Mouse (Mus musculus): ENCODE data around the gene Kat2b.
"Not testable (repeated sequence)": the region's sequence is repeated elsewhere in the genome, so short reads cannot be mapped to it uniquely, and the experiment has no call there.

Gene Kat2b

GRCm38 (mm10) chr17:53596941-53597790 lies 30.5 kb downstream of the Kat2b start:
- intact Hi-C loops (cut with DNase I), result no loop called here

GRCm38 (mm10) chr17:53598571-53598970 lies 31.9 kb downstream of the Kat2b start:
- intact Hi-C loops (cut with DNase I), result no loop called here

- intact Hi-C loops (cut with DNase I), result not testable (repeated sequence)
These were observed 36.6 kb downstream of the Kat2b start for GRCm38 (mm10) chr17:53603236-53603635.

- intact Hi-C loops (cut with DNase I), result not testable (repeated sequence)
These were observed 39.4 kb downstream of the Kat2b start for GRCm38 (mm10) chr17:53606082-53606481.

- intact Hi-C loops (cut with DNase I), result not testable (repeated sequence)
These were observed 42.3 kb downstream of the Kat2b start for GRCm38 (mm10) chr17:53608924-53609323.

GRCm38 (mm10) chr17:53617295-53617957 lies 50.8 kb downstream of the Kat2b start:
- intact Hi-C loops (cut with DNase I), result no loop called here

- intact Hi-C loops (cut with DNase I), result no loop called here
These were observed 51.7 kb downstream of the Kat2b start for GRCm38 (mm10) chr17:53618369-53618768.

GRCm38 (mm10) chr17:53619391-53619790 lies 52.7 kb downstream of the Kat2b start:
- intact Hi-C loops (cut with DNase I), result no loop called here

GRCm38 (mm10) chr17:53620611-53621010 lies 54.0 kb downstream of the Kat2b start:
- intact Hi-C loops (cut with DNase I), result no loop called here

- intact Hi-C loops (cut with DNase I), result no loop called here
These were observed 55.5 kb downstream of the Kat2b start for GRCm38 (mm10) chr17:53622125-53622524.

- intact Hi-C loops (cut with DNase I), result no loop called here
These were observed 57.1 kb downstream of the Kat2b start for GRCm38 (mm10) chr17:53623762-53624161.

GRCm38 (mm10) chr17:53626160-53626559 lies 59.5 kb downstream of the Kat2b start:
- intact Hi-C loops (cut with DNase I), result no loop called here

- intact Hi-C loops (cut with DNase I), result no loop called here
These were observed 60.8 kb downstream of the Kat2b start for GRCm38 (mm10) chr17:53627497-53627896.

GRCm38 (mm10) chr17:53628131-53628530 lies 61.5 kb downstream of the Kat2b start:
- intact Hi-C loops (cut with DNase I), result no loop called here

- intact Hi-C loops (cut with DNase I), result no loop called here
These were observed 64.7 kb downstream of the Kat2b start for GRCm38 (mm10) chr17:53631344-53631743.

- intact Hi-C loops (cut with DNase I), result no loop called here
These were observed 76.7 kb downstream of the Kat2b start for GRCm38 (mm10) chr17:53643360-53643759.

- intact Hi-C loops (cut with DNase I), result no loop called here
These were observed 83.6 kb downstream of the Kat2b start for GRCm38 (mm10) chr17:53650251-53650661.

- intact Hi-C loops (cut with DNase I), result no loop called here
These were observed 87.9 kb downstream of the Kat2b start for GRCm38 (mm10) chr17:53654596-53654995.

GRCm38 (mm10) chr17:53655081-53655480 lies 88.4 kb downstream of the Kat2b start:
- intact Hi-C loops (cut with DNase I), result no loop called here

- intact Hi-C loops (cut with DNase I), result no loop called here
These were observed 89.3 kb downstream of the Kat2b start for GRCm38 (mm10) chr17:53655959-53656358.

GRCm38 (mm10) chr17:53656369-53656860 lies 89.8 kb downstream of the Kat2b start:
- intact Hi-C loops (cut with DNase I), result no loop called here

GRCm38 (mm10) chr17:53657391-53657790 lies 90.7 kb downstream of the Kat2b start:
- intact Hi-C loops (cut with DNase I), result not testable (repeated sequence)

All from adrenal gland (tissue).